Mouse (Mus musculus) ES-E14 (cell line): ENCODE data around the gene Dnajc11.

ENCODE experiments used
- MAFK ChIP-seq: IDR thresholded peaks from 2 replicates; pipeline ENCODE4 v1.6.1; 2014; ENCODE audit warnings: mild to moderate bottlenecking, low read depth, low read length, inconsistent platforms; ENCODE audit not compliant: insufficient read depth
- ZNF384 ChIP-seq: IDR thresholded peaks from 2 replicates; pipeline ENCODE4 v1.6.1; 2012; ENCODE audit warnings: low read depth, low read length, inconsistent platforms

GRCm38 (mm10) chr4:151948497-151949471 lies 15.3 kb downstream of the Dnajc11 start:
- TF ChIP-seq ZNF384 (no peak), MAFK (no peak)
